Mouse (Mus musculus) stomach, postnatal 0 days (tissue): Measurements from ENCODE around the gene Dlg2. TPM values are rescaled to one million over a fixed set of nuclear protein-coding genes. Genes with fewer than 3 reads are reported as not detected.

Experiments used
- ATAC-seq: fragments of 200-750 bp; cut with Nextera tagmentation; 2 replicates; pipeline ENCODE4 v1.8.0; 2017; ENCODE audit not compliant: low FRiP score, low TSS enrichment
- DNase-seq: peaks from one replicate; pipeline ENCODE4 v3.0.0-alpha.2; 2016; ENCODE audit warnings: low spot score
- H3K27ac ChIP-seq: fragments of 300-500 bp; sonication (generic); replicated peaks from 2 replicates; pipeline ENCODE4 v1.5.1; 2014; ENCODE audit warnings: mild to moderate bottlenecking, control low read depth
- H3K27me3 ChIP-seq: fragments of 300-500 bp; sonication (generic); 2 replicates; pipeline ENCODE4 v1.6.1; 2014; ENCODE audit warnings: low read length; ENCODE audit not compliant: control insufficient read depth, insufficient read depth
- H3K36me3 ChIP-seq: fragments of 300-500 bp; sonication (generic); 2 replicates; pipeline ENCODE4 v1.6.1; 2014; ENCODE audit warnings: low read length, mixed read lengths; ENCODE audit not compliant: control insufficient read depth, insufficient read depth
- H3K4me1 ChIP-seq: fragments of 300-500 bp; sonication (generic); replicated peaks from 2 replicates; pipeline ENCODE4 v1.6.1; 2014; ENCODE audit warnings: antibody characterized with exemption; ENCODE audit not compliant: control insufficient read depth, insufficient read depth
- H3K4me2 ChIP-seq: fragments of 300-500 bp; sonication (generic); replicated peaks from 2 replicates; pipeline ENCODE4 v1.6.1; 2014; ENCODE audit warnings: low read depth, mild to moderate bottlenecking, control low read depth, moderate library complexity
- H3K4me3 ChIP-seq: fragments of 300-500 bp; sonication (generic); 2 replicates; pipeline ENCODE4 v1.5.1; 2014; ENCODE audit warnings: low read depth, low read length, control low read depth
- H3K9ac ChIP-seq: fragments of 300-500 bp; sonication (generic); 2 replicates; pipeline ENCODE4 v1.6.1; 2014; ENCODE audit warnings: mild to moderate bottlenecking, low read length, control low read depth, mixed read lengths
- H3K9me3 ChIP-seq: fragments of 300-500 bp; sonication (generic); 2 replicates; pipeline ENCODE4 v1.6.1; 2016; ENCODE audit warnings: low read length; ENCODE audit not compliant: control insufficient read depth
- CTCF ChIP-seq: IDR thresholded peaks from 2 replicates; pipeline ENCODE4 v1.5.1; 2016; ENCODE audit warnings: antibody characterized with exemption, low read depth, mild to moderate bottlenecking, moderate library complexity
- EP300 ChIP-seq: optimal IDR thresholded peaks from 2 replicates; pipeline ENCODE3; 2016; ENCODE audit warnings: antibody characterized with exemption
- WGBS: fragments of 180-500 bp; shearing (Covaris S2); extraction: QIAGEN DNeasy Blood & Tissue Kit; methylation state at CpG from one replicate; pipeline ENCODE4 v1.1.7; 2014; 5-methylcytosine and 5-hydroxymethylcytosine counted together
- polyA plus RNA-seq: library from polyadenylated mRNA; unstranded; fragments of >200 nt; fragmentation: Nextera tagmentation; extraction: Ambion mirVana; gene quantifications from 2 replicates; pipeline ENCODE4 v1.2.1, GENCODE M21; 2015

Gene Dlg2
- polyA plus RNA-seq, 1 experiment from 2014 or later, result 12.8 TPM

GRCm38 (mm10) chr7:91071751-91072707 lies 595.6 kb downstream of the Dlg2 start:
- Histone ChIP-seq H3K9ac (no peak overlapping the region), H3K9me3 (no peaks in the 10 kb centered on the region), H3K4me2 (no peak overlapping the region), H3K4me3 (no peak overlapping the region), H3K27me3 (no peaks in the 10 kb centered on the region), H3K4me1 (no peaks in the 10 kb centered on the region), H3K36me3 (no peaks in the 10 kb centered on the region), H3K27ac (no peak overlapping the region)
- no peak for TF ChIP-seq CTCF
- no peak for TF ChIP-seq EP300
- 66% methylated on average over 9 of the region's 9 CpGs for WGBS
- DNase-seq, result no peak
- no peak for ATAC-seq

DNA sequence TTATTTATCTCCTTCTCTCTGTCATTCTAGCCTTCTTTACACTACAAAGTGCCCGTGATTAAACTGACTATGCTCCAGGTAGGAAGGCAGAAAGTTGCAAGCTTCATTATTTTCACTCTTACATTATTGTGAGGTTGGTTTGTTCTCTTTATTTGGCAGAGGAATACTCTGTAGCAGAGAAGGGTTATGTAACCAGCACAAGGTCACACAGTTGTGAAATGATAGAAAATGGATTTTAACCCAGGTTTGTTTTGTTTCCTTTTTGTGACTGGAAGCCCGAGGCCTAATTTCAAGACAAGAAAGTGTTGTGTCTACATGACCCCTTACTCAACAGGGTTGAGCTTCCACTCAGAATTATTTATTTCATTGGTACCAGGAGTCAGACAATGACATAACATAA lies 609.6 kb downstream of the Dlg2 start:
- Histone ChIP-seq H3K36me3 (no peaks in the 10 kb centered on the region), H3K9me3 (no peaks in the 10 kb centered on the region), H3K27me3 (no peaks in the 10 kb centered on the region), H3K4me3 (no peak overlapping the region), H3K4me2 (no peak overlapping the region), H3K9ac (no peak overlapping the region), H3K4me1 (no peaks in the 10 kb centered on the region), H3K27ac (no peak overlapping the region)
- ATAC-seq (no peak), DNase-seq (no peak)
- WGBS, result 63% methylated on average over 2 of the region's 2 CpGs
- TF ChIP-seq EP300 (no peak), CTCF (no peak)

DNA sequence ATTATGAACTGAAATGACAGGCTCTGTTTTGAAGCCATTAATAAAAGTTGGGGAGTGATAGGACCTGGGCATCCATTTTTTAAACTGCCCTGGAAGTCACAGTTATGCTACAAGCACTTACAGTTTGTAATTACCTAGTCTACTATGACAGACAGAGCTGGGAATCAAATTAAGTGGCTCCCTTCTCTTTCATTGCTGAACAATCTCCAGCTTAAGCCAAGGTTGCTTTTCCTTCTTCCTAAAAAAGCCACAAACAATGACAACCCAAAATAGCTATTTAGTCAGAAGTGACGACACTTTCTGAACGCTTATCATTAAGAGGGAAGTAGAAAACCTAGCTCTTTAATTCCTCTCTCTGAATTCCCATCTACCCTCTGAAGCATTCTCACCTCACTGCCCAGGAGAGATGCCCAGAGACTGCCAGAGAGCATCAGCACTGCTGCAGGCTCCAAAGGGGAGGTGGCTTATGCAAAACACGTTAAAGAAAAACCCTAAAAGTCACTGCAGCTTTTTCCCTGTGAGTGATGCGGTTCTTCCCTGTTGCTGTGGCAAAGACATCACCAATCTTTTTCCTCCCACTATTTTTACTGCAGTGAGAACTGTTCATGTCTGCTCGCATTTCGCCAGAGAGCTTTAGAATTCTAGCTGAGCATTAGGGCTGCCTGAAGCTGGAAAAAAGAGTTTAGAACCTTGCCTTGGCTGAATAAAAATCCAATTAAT lies 612.9 kb downstream of the Dlg2 start:
- Histone ChIP-seq H3K9ac (no peak overlapping the region), H3K27me3 (no peaks in the 10 kb centered on the region), H3K4me3 (no peak overlapping the region), H3K4me2 (no peak overlapping the region), H3K27ac (no peak overlapping the region), H3K4me1 (no peaks in the 10 kb centered on the region), H3K9me3 (no peaks in the 10 kb centered on the region), H3K36me3 (no peaks in the 10 kb centered on the region)
- 26% methylated on average over 6 of the region's 6 CpGs for WGBS
- TF ChIP-seq CTCF (no peak), EP300 (no peak)
- DNase-seq (no peak), ATAC-seq (no peak)

GRCm38 (mm10) chr7:91090317-91090829 lies 613.9 kb downstream of the Dlg2 start:
- TF ChIP-seq EP300 (no peak), CTCF (no peak)
- H3K27ac ChIP-seq, result no peak overlapping the region
- no peak overlapping the region for H3K9ac ChIP-seq
- H3K4me1 ChIP-seq, result no peaks in the 10 kb centered on the region
- 0 out of 2 replicates have a peak overlapping the region, but pooled peaks have one; percentile 14 for H3K4me2 ChIP-seq
- no peaks in the 10 kb centered on the region for H3K36me3 ChIP-seq
- no peak overlapping the region for H3K4me3 ChIP-seq
- WGBS, result 54% methylated on average over 5 of the region's 5 CpGs
- no peaks in the 10 kb centered on the region for H3K9me3 ChIP-seq
- no peaks in the 10 kb centered on the region for H3K27me3 ChIP-seq
- ATAC-seq (no peak), DNase-seq (no peak)

DNA sequence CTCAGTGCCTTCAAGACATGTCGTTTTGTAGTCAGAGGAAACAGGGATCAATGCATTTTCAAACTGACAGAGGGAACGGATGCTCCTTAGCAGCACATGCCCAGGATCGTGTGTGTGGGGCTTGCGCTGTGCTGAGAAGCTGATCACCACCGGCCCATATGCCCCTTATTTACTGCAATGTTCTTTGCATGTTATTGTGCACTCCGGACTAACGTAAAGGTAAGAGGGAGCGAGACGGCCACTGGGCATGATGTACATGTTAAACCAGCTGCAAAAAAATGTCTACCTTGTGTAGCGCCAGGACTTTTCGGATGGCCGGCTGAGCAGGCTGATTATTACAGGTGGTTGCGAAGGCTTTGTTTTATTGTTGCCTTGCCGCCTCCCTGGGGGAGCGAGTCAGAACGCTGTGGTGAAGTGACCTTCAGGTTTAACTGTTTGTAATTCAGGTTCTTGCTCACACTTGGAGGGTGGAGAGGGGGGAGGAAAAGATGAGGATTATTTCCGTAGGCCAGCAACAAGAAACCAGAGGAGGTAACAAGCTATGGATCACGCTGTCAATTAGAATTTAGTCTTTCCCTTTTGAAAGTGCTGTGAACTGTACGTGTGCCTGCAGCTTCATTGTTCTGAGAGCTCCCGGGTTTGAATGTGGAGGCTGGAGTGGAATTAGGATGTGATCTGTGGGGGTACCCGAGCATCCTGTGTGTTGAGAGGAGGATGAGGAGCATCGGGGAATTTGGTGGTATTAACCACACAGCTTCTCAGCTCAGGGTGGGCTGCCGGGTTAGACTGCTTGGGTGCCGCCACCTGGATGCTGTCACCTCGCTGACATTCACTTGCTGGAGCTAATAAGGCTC lies 614.6 kb downstream of the Dlg2 start:
- Histone ChIP-seq H3K4me1 (no peaks in the 10 kb centered on the region), H3K36me3 (no peaks in the 10 kb centered on the region), H3K27me3 (no peaks in the 10 kb centered on the region), H3K9ac (no peak overlapping the region), H3K4me3 (no peak overlapping the region; the same call in 1 of the 2 replicates), H3K27ac (no peak overlapping the region), H3K9me3 (no peaks in the 10 kb centered on the region), H3K4me2 (0 out of 2 replicates have a peak overlapping the region, but pooled peaks have one; percentile 14)
- 17% methylated on average over 25 of the region's 25 CpGs for WGBS
- no peak for ATAC-seq
- no peak for DNase-seq
- TF ChIP-seq EP300 (no peak), CTCF (no peak)
